Mouse (Mus musculus) liver, postnatal 0 days (tissue): ENCODE measurements around the gene Hsd11b1.

Experiments used
- CTCF ChIP-seq: sonication (generic); IDR thresholded peaks from 2 replicates; pipeline ENCODE4 v1.5.1; 2016; ENCODE audit warnings: antibody characterized with exemption, low read depth
- EP300 ChIP-seq: IDR thresholded peaks from 2 replicates; pipeline ENCODE4 v1.6.1; 2016; ENCODE audit warnings: antibody characterized with exemption, low read depth, mild to moderate bottlenecking

DNA sequence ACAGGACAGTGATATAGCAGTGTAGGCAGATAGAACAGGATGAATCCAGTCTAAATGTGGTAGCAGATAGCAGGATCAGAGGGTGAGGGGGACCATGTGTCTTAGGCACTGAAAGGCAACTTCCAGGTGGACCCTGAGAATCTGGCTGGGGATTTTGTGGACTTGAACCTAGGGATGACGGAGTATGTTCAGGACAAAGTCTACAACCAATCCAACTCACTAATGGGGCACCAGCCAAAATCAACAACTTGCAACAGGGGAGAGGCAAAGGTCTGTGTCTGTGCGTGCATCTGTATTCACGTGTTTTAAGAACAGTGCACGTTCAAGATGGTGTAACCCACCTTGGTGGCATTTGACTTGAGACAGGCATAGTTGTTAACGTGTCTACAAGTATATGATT is 26.0 kb upstream of the Hsd11b1 start:
- TF ChIP-seq CTCF (no peak), EP300 (peak; percentile 93)
